ENCODE assay signal across 9 mouse cellular contexts in genomic region chr2:61967724-61968123, GRCm38 (mm10).
DNase-seq lines count a peak whose midpoint lies in the region; ATAC-seq and TF ChIP-seq lines count a peak whose summit lies in the region.
"Had no signal": no experiment of that assay in that cellular context is flagged by ENCODE, and none has a peak within 500 bp of the region (broad histone marks: within the 10 kb centered on the region; RNA-seq: fewer than 3 reads in every experiment).

No protein-coding gene starts in this region.

- peak; percentile 79 for TF ChIP-seq RAD21 in CH12.LX (IDR thresholded peaks at IDR 0.05; ENCODE audit: low read depth, low read length)

- H3K79me2 ChIP-seq in CH12.LX (replicated peaks; ENCODE audit: control insufficient read depth, extremely low read depth, insufficient read depth, poor library complexity, severe bottlenecking) = no peaks in the 10 kb centered on the region

- dilution Hi-C loops in CH12.LX (cut with MboI; ENCODE audit: extremely low pct_ligation_motif_present, extremely low pct_unique_long_range_greater_than_20kb, low sequenced_read_pairs) = no loop called here

- H3K9me3 ChIP-seq in hindbrain, embryonic 16.5 days (ENCODE audit: control insufficient read depth, low read length) = peaks cover 5% of the 10 kb centered on the region; the same call in 1 of the 2 replicates
- no peaks in the 10 kb centered on the region for H3K9me3 ChIP-seq in hindbrain, embryonic 13.5 days
- no peaks in the 10 kb centered on the region for H3K9me3 ChIP-seq in CH12.LX (replicated peaks; ENCODE audit: low read length)
- no peaks in the 10 kb centered on the region for H3K9me3 ChIP-seq in hindbrain, postnatal 0 days (ENCODE audit: low read length)

- no peaks in the 10 kb centered on the region for H3K36me3 ChIP-seq in hindbrain, embryonic 16.5 days (ENCODE audit: control insufficient read depth, insufficient read depth, low read length)
- H3K36me3 ChIP-seq in hindbrain, embryonic 13.5 days = no peaks in the 10 kb centered on the region
- no peaks in the 10 kb centered on the region for H3K36me3 ChIP-seq in CH12.LX (replicated peaks in 1 of 2; ENCODE audit: control insufficient read depth in 1 of 2, insufficient read depth in 1 of 2, low read length in 1 of 2)
- no peaks in the 10 kb centered on the region for H3K36me3 ChIP-seq in hindbrain, postnatal 0 days (ENCODE audit: insufficient read depth, low read length)

- peak in 1 of 2 experiments; percentile 71; a peak in 2 of 4 replicates for TF ChIP-seq CTCF in CH12.LX (conservative IDR thresholded peaks at IDR 0.05 in 1 of 2, IDR thresholded peaks at IDR 0.05 in 1 of 2; ENCODE audit: low read depth in 2 of 2, low read length in 2 of 2)
- peak; percentile 55 for TF ChIP-seq CTCF in hindbrain, postnatal 0 days (IDR thresholded peaks at IDR 0.05; ENCODE audit: low read depth)

- in situ Hi-C loops in CH12.LX (cut with MboI; ENCODE audit: low pct_ligation_motif_present, low pct_unique_long_range_greater_than_20kb, low sequenced_read_pairs) = loop anchor here (25.0 kb wide), 1 partner anchor 505 kb away; no protein-coding TSS in a partner anchor

- no peak overlapping the region for H3K9ac ChIP-seq in hindbrain, embryonic 16.5 days (ENCODE audit: low read depth, low read length)
- H3K9ac ChIP-seq in hindbrain, embryonic 13.5 days = no peak overlapping the region
- H3K9ac ChIP-seq in CH12.LX (ENCODE audit: insufficient read depth, low read depth) = no peak overlapping the region
- no peak overlapping the region for H3K9ac ChIP-seq in hindbrain, postnatal 0 days (replicated peaks; ENCODE audit: low read length)

- WGBS in hindbrain, embryonic 16.5 days = 15% methylated on average over 2 of the region's 2 CpGs
- WGBS in hindbrain, embryonic 13.5 days = 20% methylated on average over 2 of the region's 2 CpGs
- 13% methylated on average over 2 of the region's 2 CpGs for WGBS in hindbrain, postnatal 0 days

- no peak overlapping the region for H3K4me3 ChIP-seq in hindbrain, embryonic 16.5 days (ENCODE audit: low read length)
- H3K4me3 ChIP-seq in hindbrain, embryonic 13.5 days = no peak overlapping the region
- H3K4me3 ChIP-seq in CH12.LX (replicated peaks in 1 of 3; ENCODE audit: low read depth in 2 of 3, low read length in 2 of 3, poor library complexity in 1 of 3) = no peak overlapping the region
- H3K4me3 ChIP-seq in hindbrain, postnatal 0 days (ENCODE audit: low read length) = no peak overlapping the region

- H3K4me2 ChIP-seq in hindbrain, embryonic 16.5 days (ENCODE audit: low read length) = no peak overlapping the region
- no peak overlapping the region for H3K4me2 ChIP-seq in hindbrain, embryonic 13.5 days
- no peak overlapping the region for H3K4me2 ChIP-seq in CH12.LX (ENCODE audit: insufficient read depth, low read depth, poor library complexity, severe bottlenecking)
- H3K4me2 ChIP-seq in hindbrain, postnatal 0 days (ENCODE audit: low read depth, low read length) = no peak overlapping the region

- ATAC-seq in hindbrain, embryonic 16.5 days = peak; percentile 73; the same call in 1 of the 2 replicates
- ATAC-seq in hindbrain, embryonic 13.5 days (ENCODE audit: low FRiP score) = no peak
- ATAC-seq in hindbrain, postnatal 0 days = no peak; the same call in 1 of the 2 replicates

- no peaks in the 10 kb centered on the region for H3K27me3 ChIP-seq in hindbrain, embryonic 16.5 days (replicated peaks; ENCODE audit: control insufficient read depth, insufficient read depth, low read length)
- H3K27me3 ChIP-seq in hindbrain, embryonic 13.5 days = no peaks in the 10 kb centered on the region
- no peaks in the 10 kb centered on the region for H3K27me3 ChIP-seq in CH12.LX (replicated peaks)
- H3K27me3 ChIP-seq in hindbrain, postnatal 0 days (ENCODE audit: insufficient read depth, low read length) = no peaks in the 10 kb centered on the region

- DNase-seq in CH12.LX (ENCODE audit: extremely low read depth) (peak; percentile 22), adipocyte (ENCODE audit: low spot score) (peak; percentile 58)
- peak; percentile 59 for DNase-seq in hindbrain, postnatal 0 days (ENCODE audit: low spot score)
- no peak for DNase-seq in urinary bladder, postnatal 10 days (ENCODE audit: low spot score)
- DNase-seq in adrenal gland, postnatal 36 days = no peak
- DNase-seq in layer of hippocampus, postnatal 10 days (ENCODE audit: low spot score in 2 of 2) = no peak
- DNase-seq: right cerebral cortex, postnatal 14 days had no signal

- no peak overlapping the region for H3K27ac ChIP-seq in hindbrain, embryonic 16.5 days (ENCODE audit: low read depth, low read length)
- no peak overlapping the region for H3K27ac ChIP-seq in hindbrain, embryonic 13.5 days
- H3K27ac ChIP-seq in CH12.LX (ENCODE audit: insufficient read depth, low read depth) = no peak overlapping the region
- no peak overlapping the region for H3K27ac ChIP-seq in hindbrain, postnatal 0 days

- TF ChIP-seq EP300 in CH12.LX (IDR thresholded peaks at IDR 0.05; ENCODE audit: low read length) = no peak

- TF ChIP-seq POLR2A in CH12.LX (IDR thresholded peaks at IDR 0.05; ENCODE audit: low read depth, low read length) = no peak

- no peaks in the 10 kb centered on the region for H3K4me1 ChIP-seq in hindbrain, embryonic 16.5 days (ENCODE audit: control insufficient read depth, insufficient read depth, low read depth, low read length)
- no peaks in the 10 kb centered on the region for H3K4me1 ChIP-seq in hindbrain, embryonic 13.5 days (replicated peaks)
- no peaks in the 10 kb centered on the region for H3K4me1 ChIP-seq in CH12.LX (ENCODE audit: control insufficient read depth in 1 of 2, insufficient read depth in 2 of 2)
- H3K4me1 ChIP-seq in hindbrain, postnatal 0 days (ENCODE audit: insufficient read depth, low read length) = no peaks in the 10 kb centered on the region

TF ChIP-seq in CH12.LX, 34 proteins besides CTCF, POLR2A, EP300 and RAD21:
- TF ChIP-seq SMC3 (IDR thresholded peaks at IDR 0.05; ENCODE audit: low read depth, low read length) (peak; percentile 61), HCFC1 (IDR thresholded peaks at IDR 0.05; ENCODE audit: low read depth, low read length) (no peak), MAZ (IDR thresholded peaks at IDR 0.05; ENCODE audit: low read depth, low read length) (no peak)

Comparison
In these comparisons a context has a peak if more than half of its experiments do, and no peak if none do; other contexts are left out.
1. DNase-seq: peak in CH12.LX (single experiment), adipocyte (single experiment) and hindbrain, postnatal 0 days (single experiment); none in urinary bladder, postnatal 10 days (single experiment), adrenal gland, postnatal 36 days (0 of 2) and layer of hippocampus, postnatal 10 days (0 of 2).